Mouse (Mus musculus) megakaryocyte, adult 5-6 weeks (primary cell): ENCODE measurements around the gene Slc29a1. TPM values are rescaled to one million over a fixed set of nuclear protein-coding genes. Genes with fewer than 3 reads are reported as not detected.
"Not testable (repeated sequence)": the region's sequence is repeated elsewhere in the genome, so short reads cannot be mapped to it uniquely, and the experiment has no call there.

Experiments used
- ATAC-seq: 2 replicates; pipeline ENCODE4 v1.8.0; 2016; ENCODE audit warnings: mild to moderate bottlenecking, inconsistent platforms; ENCODE audit not compliant: poor library complexity, severe bottlenecking
- total RNA-seq, 2 experiments: library from RNA; stranded (forward) in 1 of 2; stranded (reverse) in 1 of 2; fragments of 153-499, 151-499 nt in 1 of 2; fragments of 221-1000, 200-1000 nt in 1 of 2; gene quantifications; 2 replicates each; pipeline versions ENCODE4 v1.2.3 to v1.2.4; 2015 to 2017

The Slc29a1 gene
- total RNA-seq (2015) (23.8 and 31.2 TPM in 2 replicates), total RNA-seq (2017) (22.9 and 32.6 TPM in 2 replicates)

DNA sequence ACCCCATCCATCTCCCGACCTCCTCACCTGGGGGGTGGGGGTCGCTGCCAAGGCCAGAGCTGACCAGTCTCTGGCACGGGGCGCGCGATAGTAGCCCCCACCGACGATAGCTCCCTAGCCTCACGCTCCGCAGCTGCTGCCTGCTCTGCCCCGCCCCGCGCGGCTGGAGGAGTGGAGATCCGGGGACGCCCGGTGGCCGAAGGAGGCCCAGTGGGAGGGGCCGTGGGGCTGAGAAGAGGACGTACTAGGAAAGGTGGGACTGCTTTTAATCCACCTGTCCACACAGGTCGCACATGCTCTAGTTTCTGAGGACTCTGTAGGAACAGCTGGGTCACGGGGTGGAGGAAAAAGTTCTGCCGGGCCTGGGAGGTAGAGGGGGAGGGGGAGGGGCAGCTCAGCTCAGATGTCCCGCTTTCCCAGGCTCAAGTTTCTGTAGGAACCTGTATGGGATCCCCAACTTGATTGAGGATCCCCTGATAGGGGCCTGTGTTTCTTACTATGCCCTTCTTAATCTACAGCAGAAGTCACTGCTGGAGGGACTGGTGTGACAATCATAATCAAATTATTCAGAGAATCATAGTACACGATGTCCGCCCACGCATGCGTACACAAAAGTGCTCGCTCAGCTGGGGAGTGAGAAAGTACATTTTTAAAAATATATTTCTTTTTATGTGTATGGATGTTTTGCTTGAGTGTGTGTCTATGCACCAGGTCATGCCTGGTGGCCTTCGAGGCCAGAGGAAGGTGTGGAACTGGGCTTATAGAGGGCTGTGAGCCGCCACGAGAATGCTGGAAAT, at the start of gene Slc29a1:
Gene Slc29a1 (minus strand): TSS at position 161 of the 797 bp plus-strand sequence.
- ATAC-seq = peak; percentile 41

DNA sequence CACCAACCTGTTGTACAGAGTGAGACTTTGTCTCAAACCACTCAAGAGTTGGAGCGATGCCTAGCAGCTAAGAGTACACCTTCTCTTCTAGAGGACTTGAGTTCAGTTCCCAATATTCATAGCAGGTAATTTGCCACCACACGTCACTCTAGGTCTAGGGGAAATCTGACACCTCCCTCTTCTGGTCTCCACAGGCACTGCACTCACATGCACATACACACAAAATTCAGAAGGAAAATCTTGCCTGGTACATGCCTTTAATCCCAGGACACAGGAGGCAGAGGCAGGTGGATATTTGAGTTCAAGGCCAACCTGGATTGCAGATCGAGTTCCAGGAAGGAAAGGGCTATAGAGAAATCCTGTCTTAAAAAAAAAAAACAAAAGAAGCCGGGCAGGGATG, 44.8 kb upstream of the Slc29a1 start:
- ATAC-seq = no peak

DNA sequence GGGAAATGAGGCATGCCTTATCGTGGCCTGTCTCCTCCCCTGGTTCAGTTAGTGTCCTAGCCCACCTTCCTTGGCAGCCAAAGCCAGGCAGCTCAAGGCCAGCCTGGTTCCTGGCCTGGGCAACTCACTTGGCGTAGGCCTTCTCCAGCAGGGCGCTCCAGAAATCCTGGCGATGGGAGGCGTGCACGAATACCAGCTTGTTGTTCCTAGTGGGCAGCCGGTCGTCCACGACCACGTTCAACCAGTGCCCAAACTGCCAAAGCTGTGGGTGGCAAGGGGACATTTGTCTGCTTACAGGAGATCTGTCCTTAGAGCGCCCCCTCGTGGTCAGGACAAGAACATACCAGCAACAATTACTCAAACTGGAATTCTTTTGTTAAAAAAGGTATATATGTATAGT, 43.3 kb upstream of the Slc29a1 start:
- peak; percentile 60 for ATAC-seq

DNA sequence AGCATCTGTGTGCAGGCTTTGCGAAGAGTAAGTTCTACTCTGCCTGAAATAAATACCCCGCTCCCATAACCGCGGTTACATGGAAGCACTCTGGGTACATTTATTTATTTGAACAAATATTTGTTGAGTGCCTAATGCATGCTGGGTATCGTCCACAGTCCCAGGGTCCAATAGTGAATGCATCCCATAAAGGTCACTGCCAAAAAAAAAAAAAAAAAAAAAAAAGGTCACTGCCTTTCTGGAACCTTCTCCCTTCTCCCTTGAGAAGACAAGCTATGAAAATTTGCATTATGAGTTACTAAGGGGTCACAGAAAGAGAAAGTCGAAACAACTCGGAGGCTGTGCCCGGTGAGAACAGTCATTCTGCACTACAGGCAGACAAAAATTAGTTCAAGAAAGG, 42.6 kb upstream of the Slc29a1 start:
- no peak for ATAC-seq

DNA sequence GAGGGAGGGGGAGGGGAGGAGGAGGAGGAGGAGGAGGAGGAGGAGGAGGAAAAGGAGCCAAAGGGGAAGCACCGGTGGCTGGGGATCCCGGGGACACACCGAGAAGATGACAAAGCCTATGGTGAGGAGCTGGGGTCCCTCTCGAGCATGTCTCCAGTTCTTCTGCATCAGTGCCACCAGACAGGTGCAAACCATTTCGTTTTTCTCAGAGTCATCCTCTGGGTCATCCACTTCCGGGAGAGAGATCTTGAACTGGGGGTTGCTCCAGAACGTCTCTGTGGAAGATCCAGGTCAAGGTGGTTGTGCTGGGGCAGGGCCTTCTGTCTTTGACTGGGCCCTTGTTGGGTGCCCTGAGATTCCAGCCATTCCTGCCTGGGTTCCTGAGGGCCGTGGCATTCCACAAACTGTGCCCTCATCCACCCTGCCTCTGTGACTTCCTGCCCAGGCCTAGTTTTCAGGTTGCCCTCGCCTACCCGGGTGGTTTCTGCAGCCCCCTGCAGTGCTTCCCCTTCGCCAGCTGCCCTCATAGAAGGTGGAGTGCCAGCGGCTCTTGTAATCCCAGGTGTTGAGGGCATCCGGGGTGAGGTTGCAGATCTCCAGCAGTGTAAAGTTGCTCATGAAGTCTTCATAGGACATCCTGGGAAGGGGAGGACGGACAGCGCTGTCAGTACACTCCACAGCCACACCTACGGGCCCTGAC, 39.3 kb upstream of the Slc29a1 start:
- no peak for ATAC-seq

DNA sequence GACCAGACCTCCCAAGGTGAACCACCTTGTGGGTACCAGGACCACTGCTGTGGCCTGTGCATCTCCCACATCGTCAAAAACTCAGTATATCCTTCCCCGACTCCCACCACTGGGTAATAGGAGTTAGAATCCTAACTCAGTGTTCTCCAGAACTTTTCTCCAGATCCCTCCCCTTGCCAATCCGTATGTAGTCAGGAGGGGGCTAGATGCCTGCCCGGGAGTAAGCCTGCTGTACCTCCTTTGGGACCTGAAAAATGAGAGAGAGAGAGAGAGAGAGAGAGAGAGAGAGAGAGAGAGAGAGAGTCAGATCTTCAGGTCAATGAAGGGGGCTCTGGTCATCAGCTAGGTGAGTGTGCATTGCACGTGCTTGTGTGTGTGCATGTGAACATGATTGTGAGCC, 34.6 kb upstream of the Slc29a1 start:
- no peak for ATAC-seq

DNA sequence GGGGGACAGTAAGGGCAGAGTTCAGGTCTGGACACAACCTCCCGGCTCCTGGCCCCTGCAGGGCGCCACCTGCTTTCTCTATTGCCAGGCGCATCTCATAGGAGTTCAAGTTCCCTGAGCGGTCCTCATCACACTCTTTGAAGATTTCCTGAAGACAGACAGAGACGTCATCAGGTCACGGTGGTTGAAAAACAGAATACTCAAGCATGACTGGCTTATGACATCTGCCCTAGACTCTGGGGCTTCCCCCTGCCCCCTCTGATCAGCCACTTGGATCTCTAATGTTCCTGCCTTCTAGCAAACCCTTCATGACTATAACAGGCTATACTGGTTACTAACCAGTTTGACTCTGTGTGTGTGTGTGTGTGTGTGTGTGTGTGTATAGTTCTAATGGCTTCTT, 32.5 kb upstream of the Slc29a1 start:
- no peak for ATAC-seq

DNA sequence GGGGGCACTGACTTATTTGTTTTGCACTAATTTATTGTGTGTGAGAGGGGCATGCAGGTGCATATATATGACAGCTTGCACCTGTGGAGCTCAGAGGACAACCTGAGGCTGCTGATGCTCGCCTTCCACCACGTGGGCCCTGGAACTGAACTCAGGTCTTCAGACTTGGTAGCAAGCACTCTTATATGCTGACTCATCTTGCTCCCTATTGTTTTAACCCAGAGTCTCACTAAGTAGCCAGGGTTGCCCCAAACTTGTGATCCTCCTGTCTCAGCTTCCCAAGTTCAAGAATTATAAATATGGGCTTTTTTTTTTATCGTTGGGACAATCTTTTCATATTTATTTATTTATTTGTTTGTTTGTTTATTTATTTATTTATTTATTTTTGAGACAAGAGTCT, 31.6 kb upstream of the Slc29a1 start:
- no peak for ATAC-seq

DNA sequence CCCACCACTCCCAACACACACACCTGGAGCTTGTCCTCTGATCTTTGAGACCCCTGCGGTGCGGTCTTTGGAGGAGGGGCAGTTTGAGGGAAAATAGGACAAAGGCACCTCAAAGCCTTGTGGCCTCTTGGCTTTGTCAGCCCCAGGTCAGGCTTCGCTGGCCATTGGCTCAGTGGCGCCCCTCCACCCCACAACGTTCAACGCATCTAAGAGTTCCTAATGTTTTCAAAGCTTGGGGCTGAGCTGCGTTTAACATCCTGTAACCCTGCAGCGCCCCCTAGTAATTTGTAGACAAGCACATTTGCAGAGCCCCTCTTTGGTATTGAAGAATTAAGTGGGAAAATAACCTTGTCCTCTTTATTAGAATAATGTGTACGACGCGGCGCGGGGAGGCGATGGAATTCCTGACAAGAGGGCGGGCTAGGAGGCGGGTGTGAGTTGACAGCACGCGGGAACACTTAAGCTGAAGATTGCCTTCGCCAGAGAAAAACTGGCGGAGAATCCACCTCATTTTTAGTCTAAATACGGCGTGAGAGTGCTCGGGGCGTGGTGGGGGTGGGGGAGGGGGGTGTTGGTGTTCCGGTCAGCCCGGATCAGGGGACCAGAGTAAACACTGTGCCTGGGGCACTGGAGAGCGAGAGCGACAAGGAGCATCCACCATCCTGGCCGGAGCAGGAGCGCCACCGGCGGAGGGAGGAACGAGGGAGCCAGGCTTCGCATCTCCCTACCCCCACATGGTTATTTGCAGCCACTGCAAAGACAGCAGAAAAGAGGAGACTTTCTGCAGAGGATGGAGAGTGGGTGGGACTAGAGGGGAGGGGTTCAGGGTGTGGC, 30.7 kb upstream of the Slc29a1 start:
- ATAC-seq = peak; percentile 66

DNA sequence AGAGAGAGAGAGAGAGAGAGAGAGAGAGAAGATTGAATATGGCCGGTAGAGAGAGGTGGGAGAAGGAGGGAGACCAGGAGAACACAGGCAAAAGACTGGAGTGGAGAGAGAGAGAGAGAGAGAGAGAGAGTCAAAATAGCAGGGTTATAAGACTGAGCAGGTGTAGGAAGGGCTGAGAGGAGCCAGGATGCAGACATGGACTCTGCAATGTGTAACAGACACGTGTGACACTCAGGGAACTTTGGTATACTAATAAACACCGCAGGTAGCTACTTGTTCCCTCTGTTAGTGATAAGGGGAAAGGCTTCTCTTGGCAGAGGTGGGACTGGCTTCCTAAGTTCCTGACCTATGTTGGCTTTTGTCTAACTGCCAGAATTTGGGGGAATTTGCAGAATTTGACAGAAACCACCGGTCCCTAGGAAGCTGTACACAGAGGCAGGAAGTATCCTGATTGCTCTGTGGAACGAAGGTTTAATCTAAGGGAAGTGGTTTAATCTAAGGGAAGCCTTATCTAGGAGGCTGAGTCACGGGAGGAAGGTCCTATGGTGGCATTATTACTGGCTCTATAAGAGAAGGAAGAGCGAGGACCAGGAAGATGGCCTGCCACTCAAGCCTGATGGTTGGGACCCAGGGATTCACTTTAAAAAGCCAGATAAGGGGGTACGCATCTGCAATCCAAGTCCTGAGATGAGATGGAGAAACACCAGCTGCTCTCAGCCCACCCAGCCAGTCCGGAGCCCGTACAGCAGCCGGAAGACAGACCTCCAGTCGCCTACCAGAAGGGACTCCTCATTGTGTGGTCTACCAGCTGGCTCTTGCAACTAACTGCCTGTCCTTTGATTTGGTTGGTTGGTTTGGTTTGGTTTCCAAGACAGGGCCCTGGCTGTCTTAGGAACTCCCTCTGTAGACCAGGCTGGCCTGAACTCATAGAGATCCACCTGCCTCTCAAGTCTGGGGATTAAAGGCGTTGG, 29.8 kb upstream of the Slc29a1 start:
- no peak for ATAC-seq

DNA sequence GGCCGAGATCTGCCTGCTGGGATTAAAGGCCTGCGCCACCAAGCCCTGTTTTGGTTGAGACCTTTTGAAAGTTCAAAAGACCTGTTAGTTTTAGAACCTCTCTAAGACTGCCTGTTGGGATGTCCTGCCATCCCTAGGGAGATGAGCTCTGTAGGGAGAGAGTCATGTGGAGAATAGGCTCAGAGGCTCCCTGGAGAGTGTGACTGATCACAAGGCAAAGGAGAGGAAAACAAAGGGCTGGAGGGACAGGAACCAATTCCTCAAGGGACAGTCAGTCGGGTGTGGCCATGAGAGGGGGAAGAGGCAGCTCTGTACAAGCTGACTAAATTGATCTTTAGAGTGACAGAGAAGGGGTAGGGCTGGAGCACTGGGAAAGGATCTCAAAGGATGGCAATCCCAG, 28.8 kb upstream of the Slc29a1 start:
- ATAC-seq = no peak

DNA sequence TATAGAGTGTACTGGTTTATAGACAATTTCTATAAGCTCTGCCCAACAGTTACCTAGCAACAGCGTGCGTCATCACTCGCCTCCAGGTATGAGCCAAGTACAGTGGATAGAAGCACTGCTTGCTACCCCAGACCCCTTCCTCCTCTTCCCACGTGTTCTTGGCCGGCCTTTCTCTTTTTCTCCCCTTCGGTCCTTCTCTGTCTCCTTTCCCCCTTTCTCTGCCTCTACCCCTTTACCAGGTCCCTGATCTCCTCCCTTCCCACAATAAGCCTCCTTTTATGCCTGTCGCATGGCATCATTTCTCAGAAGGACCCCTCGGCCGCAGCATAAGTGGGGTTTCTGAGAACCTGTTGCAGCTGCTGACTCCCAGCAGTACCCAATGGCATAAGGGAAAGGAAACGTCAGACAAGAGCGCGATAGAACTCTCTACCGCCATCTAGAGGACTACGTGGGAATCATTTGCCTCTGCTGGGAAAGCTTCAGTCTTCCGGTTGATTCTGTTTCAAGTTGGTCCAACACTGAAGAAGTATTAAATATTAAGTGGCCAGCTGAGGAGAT, 27.2 kb upstream of the Slc29a1 start:
- peak; percentile 92 for ATAC-seq

DNA sequence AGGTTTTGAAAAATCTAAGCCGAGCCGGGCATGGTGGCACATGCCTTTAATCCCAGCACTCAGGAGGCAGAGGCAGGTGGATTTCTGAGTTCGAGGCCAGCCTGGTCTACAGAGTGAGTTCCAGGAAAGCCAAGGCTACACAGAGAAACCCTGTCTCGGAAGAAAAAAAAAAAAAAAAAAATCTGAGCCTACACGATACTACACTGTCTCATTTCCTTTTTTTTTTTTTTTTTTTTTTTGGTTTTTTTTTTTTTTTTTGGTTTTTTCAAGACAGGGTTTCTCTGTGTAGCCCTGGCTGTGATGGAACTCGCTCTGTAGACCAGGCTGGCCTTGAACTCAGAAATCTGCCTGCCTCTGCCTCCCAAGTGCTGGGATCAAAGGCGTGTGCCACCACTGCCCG, 24.0 kb upstream of the Slc29a1 start:
- not testable (repeated sequence) for ATAC-seq

DNA sequence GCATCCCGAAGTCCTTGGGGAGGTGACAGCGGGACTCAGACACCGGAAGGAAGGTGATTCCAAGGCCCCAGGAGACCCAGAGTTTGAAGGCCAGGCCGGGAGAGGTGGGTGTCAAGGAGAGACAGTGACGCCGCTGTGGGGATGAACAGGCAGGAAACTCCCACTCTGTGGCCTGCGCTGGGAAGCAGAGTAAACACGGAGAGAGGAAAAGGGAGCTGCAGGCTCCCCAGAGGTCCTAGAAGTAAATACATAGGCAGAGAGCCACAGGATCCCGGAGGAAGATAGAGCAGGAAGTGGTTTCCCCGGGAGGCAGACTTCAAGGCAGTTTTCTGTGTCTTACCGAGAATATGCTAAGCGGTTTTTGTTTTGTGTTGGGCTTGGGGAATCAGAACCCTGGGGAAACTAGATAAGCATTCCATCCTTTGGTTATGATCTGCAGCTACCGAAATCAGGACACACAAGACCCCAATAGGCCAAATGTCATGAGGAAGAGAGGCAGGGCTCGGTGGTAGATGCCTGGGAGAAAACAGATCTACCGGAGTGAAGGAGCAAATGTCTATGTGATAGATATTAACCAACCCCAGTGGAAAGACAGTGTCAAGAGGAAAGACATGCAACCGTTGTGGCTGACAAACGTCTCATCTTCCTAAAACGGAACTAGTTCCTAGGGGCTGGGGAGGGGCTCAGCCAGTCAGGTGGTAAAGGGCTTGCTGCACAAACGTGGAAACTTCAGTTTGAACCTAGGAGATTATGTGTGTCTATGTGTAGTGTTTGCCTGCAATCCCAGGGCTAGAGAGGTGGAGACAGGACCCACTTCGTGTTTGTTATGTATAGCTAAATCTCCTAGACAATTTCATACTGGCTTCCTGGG, 20.2 kb upstream of the Slc29a1 start:
- peak; percentile 83 for ATAC-seq

DNA sequence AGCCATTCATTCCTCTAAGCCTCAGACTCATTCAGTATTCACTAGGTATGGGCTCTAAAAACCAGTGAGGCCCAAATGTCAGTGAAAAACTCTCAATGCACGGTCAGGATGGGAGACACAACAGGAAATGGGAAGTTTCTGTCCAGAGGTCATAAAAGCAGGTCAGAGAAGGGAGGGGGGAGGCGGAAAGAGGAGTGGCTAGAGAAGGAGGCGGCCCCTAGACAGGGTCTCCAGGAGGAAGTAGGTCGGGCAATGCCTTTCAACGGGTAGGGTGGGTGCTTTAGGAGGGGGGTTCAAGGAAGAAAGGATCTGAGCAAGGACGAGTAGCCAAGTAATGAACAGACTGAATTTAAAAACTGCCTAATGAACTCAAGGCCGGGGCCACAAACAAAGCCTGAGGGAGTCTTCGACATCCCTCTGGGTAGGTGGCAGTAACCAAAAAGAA, 19.6 kb upstream of the Slc29a1 start:
- ATAC-seq = peak; percentile 78

DNA sequence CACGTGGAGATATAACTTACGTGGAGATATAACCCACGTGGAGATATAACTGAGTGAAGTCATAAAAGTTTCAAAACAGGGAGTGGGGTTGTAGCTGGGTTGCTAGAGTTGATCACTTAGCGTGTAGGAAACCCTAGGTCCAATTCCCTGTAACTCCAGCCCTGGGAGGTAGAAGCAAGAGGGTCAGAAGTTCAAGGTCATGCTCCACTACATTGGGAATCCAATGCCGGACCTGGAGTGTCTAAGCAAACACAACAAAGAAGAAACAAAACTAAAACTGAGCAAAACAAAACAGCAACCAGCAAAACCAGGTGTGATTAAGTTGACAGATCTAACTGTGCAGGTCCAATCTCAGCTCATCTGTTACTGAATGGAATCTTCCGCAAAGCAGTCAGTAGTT, 18.2 kb upstream of the Slc29a1 start:
- no peak for ATAC-seq

DNA sequence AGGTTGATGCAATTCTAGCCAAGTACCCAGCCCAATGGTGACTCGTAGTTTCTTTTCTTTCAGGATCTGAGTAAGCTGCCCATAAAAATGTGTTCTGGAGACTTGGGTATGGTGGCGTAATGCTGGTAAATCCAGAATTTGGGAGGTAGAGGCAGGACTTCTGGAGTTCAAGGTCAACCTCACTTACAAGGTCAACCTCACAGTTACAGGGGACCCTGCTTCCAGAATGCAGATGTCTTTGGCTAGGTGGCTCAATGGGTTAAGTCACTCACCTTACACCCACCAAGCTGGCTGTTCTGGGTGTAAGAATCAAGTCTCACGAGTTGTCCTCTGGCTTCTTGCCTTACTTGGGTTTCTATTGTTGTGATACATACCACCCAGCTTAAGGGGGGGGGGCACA, 17.3 kb upstream of the Slc29a1 start:
- no peak for ATAC-seq

DNA sequence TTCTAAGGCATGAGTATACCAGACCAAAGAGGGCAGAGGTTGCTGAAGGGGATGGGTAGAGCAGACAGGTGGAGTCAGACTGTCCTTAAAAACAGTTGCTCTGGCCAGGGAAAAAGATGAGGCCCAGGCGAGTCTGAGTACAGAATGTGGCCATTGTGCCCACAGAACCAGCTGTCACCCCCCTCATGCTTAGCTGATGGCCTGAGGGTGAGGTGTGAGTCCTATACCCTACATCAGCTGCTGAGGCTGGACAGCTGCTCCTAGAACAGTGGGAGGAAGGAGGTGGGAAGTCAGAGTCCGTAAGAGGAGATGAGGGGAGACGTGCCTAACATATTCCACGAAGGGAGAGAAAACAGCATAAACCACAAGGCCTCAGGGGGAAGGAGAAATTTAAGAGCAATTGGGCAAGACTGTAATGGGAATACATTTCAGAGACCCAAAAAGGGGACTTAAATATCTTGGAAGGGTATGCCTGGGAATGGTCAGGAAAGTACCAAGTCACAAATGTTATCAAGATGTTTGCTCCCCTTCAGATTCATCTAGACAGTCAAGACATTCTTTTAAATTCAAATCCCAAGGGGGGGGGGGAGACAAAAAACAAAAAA, 16.7 kb upstream of the Slc29a1 start:
- ATAC-seq = no peak

DNA sequence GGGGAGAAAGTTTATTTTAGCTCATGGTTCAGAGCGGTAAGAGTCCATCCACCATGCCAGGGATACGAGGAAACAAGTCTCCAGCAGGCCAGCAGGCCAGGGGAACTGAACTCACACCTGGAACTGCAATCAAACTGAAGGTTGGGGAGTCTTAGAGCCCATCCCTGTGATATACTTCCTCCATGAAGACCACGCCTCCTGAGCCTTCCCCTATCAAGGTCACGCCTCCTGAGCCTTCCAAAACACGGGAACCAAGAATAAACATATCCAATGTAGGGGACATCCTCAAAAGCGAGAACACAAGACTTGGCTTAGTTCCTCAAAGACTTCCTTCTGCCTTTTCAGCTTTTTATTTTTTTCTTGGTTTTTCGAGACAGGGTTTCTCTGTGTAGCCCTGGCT, 13.5 kb upstream of the Slc29a1 start:
- ATAC-seq = peak; percentile 95
